Mouse (Mus musculus) CD8-positive naive resting alpha-beta T cell, adult 2 months (primary cell): ENCODE data around the gene Col3a1.

Experiments
- DNase-seq, 2 experiments: peaks; one replicate each; pipeline ENCODE4 v3.0.0; 2022; ENCODE audit warnings: low read depth in 2 of 2, low spot score in 2 of 2

The Col3a1 gene

DNA sequence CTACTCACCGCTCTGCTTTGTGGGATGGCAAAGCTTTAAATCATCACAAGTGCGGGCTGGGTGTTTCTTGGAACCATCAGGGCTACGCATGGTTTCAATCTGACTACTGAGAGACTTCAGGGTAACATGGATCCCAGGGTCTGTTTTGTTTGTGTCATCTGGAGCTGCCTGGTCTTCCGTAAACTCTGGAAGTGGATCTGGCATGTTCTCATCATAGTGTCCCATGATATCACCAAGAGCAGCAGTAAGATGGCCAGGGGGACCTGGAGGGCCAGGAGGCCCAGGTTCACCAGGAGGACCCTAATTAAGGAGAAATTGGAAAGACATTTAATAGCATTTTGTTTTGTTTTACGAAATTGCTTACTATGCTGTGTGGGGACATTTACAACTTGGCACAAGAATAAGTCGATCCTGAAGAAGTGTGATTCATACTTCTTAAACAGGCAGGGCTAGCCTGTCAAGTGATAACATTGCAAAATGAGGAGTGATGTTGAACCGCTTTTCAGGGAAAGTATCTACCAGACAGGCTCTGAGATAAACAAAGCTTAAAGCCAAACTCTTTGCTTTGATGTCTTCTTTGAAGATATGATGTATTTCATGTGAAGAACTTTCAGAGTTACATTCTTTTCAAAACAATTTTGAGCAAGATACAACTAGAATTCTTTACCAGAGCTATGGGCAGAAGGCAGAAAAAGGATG is 68.8 kb downstream of the Col3a1 start:
- no peak for DNase-seq

- DNase-seq = no peak
Observed at GRCm38 (mm10) chr1:45381866-45382265, 70.5 kb downstream of the Col3a1 start.
